Mouse (Mus musculus): ENCODE data around the gene Alkbh8. TPM values are rescaled to one million over a fixed set of nuclear protein-coding genes. Genes with fewer than 3 reads are reported as not detected.
A peak's percentile ranks its signal among the peaks of the same experiment; 100 is the strongest.
"Not testable (repeated sequence)": the region's sequence is repeated elsewhere in the genome, so short reads cannot be mapped to it uniquely, and the experiment has no call there.

Gene Alkbh8
- total RNA-seq (2014; fragmentation: Nextera tagmentation) (38.6 and 42.1 TPM in 2 replicates), total RNA-seq (2017) (52.1 and 60.7 TPM in 2 replicates)

DNA sequence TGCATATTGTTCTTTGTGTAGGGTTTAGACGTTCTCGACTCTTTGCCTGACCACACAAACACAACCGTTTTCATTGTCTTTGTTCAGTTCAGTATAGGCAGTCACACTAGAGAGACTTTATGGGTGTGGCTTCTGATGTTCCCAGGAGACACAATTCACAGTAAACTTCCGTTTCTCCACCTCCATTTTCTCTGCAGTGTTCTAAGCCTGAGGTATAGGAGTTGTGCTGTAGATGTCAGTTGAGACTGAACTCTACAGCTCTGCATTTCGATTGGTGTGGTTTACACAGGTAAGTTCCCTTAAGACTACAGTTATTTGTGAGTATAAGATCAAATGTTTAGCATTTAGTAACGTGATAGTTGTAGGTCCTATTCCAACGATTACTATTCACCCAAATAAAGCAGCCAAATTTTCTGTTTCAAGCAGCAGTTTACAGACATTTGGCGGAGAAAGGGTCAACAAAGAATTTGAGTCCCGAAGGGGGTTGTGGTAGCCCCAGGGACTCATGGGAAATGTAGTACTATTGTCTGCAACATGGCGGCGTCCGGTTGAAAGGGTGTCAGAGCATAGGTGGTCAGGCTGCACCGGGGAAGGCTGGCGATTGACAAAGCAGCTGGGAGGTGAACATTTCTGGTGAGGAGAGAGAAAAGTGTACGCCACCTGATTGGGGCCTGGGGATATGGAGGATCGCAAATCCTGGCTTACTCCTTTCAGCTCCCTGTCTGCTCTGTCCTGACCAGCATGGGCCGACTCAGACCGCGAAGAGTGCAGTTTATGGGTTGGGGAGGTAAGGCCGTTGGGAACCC is at the start of gene Alkbh8:
TSS of gene Alkbh8 (plus strand) at position 179 of the 806 bp plus-strand sequence.
- ATAC-seq (replicated peaks; ENCODE audit: low FRiP score, low TSS enrichment, poor library complexity, severe bottlenecking), result peak; percentile 96

DNA sequence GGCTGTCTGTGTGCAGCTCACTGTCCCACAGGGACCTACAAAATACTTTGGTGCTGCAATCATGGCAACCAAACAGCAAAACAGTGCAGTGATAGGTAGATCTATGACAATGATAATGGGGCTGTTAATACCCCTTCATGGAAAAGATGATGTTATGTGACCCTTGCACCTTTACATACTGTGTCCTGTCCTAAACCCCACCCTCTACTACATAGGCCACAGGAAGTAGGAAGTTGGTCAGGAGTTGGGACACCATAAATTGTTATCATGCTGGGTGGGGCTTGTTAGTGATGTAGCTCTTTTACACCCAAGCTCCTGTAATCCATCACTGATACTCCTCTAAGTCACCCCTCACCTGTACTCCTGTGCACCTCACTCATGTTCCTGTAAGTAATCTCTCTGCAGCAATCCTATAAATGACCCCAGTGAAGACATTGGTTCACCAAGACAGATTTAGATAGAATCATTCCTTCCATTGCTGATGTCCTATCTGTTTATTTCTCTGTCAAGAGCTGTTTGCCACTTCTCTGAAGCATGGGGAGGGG is 25.6 kb upstream of the Alkbh8 start:
- no peak for ATAC-seq (replicated peaks; ENCODE audit: low FRiP score, low TSS enrichment, poor library complexity, severe bottlenecking)

DNA sequence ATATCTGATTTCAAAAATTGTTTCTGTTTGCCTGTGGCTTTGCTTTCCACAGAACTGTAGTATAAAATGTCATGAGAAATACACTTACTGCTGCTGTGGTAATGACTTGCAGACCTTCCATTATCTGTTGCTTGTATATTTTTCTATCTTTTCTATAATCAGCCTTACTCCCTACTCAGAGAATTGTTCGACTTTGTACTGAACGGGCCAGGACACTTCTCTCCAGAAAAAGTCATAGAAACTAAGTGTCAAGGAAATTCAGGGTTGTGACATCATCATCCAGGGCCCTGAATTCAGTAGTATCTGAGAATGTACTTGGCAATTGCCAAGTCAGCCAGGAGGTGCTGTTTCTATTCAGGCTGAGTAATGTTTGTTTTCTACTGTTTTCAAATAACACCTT is 24.9 kb upstream of the Alkbh8 start:
- ATAC-seq (replicated peaks; ENCODE audit: low FRiP score, low TSS enrichment, poor library complexity, severe bottlenecking), result no peak

DNA sequence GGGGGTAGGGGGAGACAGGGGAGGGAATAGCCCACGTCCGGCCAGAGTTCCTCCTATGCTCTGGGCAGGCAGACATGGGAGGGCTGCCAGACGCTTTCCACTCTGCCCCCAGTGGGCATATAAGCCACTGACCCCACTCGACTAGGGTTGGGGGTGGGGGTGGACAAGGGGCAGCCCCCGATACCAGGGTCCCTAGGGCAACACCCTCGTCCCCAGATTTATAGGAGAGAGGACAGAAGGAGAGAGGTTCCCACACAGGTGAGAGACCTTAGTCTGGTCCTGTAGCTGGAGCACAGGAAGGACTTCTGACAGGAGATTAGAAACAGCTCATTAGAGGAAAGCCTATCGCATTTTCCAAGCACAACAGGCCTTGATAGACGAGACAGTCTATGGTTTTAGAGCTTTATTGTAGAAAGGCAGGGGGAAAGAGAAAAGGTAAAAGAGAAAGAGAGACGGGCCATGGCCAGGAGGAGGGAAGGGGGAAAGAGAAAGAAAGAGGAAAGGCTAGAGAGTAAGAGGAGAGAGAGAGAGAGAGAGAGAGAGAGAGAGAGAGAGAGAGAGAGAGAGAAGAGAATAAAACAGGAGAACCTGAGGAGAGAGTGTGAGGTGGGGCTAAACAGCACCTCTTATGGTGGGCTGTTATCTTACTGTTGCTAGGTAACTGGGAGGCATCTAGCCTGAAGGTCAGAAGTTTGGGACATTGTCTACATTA is 7.4 kb upstream of the Alkbh8 start:
- ATAC-seq (replicated peaks; ENCODE audit: low FRiP score, low TSS enrichment, poor library complexity, severe bottlenecking), result peak; percentile 36

DNA sequence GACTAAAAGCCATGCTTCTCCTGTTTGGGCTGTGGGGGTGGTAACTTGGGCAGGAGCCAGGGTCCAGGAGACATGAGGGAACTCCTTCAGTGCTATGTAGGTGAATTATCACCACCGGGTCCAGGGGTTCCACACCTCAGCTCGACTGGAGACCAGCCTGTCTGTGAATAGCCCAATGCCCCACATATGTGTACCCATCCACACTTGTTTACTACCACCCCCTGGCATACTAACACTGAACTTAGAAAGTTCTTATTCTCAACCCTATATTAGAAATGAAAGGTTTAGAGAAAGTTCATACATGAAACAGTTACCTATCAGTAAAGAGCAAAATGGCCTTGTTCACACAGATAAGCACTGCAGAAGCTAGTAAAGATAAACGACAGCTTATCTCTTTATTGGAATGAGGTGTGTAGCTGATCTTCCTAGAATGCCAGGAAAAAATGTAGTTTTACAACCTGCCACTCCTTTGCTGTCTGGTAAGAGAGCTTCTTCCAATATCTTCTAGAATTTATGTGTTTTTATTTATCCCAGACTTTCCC is 6.8 kb upstream of the Alkbh8 start:
- peak; percentile 83 for ATAC-seq (replicated peaks; ENCODE audit: low FRiP score, low TSS enrichment, poor library complexity, severe bottlenecking)

DNA sequence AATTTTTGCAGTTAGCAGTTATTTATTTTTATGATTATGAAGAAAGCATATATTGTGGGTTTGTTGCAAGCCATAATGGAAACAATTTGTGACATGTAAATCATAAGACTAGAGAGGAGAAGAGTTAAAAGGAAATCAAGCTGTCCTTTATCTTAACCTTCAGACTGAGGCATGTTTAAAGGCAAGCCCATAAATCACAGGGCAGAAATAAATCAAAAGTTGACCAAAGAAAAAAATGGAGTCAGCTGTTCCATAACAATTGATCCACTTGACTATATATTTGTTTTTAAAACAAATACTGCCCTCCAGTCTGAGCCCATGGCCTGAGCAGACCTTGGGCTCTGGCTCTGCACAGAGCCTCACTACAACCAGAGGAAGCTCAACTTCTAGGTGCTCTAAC is 4.6 kb upstream of the Alkbh8 start:
- ATAC-seq (replicated peaks; ENCODE audit: low FRiP score, low TSS enrichment, poor library complexity, severe bottlenecking), result no peak

DNA sequence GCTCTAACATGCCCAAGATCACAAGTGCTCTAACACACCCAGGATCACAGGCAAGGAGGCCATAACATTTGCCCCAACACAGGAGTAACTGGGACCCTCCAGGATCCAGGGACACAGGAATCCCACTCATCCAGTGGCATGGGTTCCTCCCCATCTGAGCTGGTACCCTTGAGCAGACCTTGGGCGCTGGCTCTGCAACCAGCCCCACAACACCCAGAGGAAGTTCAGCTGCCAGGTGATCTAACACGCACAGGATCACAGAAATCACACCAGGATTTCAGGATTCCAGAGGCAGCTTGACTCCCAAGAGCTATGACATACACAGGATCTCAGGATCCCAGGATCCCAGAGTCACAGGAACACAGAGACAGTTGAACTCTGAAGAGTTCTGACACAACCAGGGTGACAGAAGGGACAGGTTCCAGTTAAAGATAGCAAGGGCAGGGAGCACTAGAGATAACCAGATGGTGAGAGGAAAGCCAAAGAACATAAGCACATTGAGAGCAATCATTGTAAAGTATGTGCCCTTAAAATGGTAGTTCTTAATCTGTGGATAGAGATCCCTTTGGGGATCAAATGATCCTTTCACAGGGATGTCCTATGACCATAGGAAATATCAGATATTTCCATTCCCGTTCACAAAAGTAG is 4.1 kb upstream of the Alkbh8 start:
- peak; percentile 59 for ATAC-seq (replicated peaks; ENCODE audit: low FRiP score, low TSS enrichment, poor library complexity, severe bottlenecking)

DNA sequence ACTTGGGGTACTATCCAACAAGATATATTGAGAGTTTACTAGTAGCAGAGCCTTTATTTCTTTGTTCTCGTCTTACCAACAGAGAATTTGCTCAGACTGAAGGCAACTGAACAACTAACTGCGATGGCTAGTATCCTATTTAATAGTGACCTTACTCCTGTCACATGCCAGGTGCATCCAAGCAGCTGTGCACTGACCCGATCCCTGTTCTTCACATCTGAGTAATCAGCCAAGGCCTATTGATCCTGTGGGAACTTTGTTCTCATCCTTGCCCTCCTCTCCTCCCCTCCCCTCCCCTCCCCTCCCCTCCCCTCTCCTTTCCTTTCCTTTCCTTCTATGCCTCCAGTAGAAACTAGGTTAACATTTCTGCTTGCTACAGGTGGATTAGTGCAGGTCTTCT is 1.7 kb downstream of the Alkbh8 start:
- no peak for ATAC-seq (replicated peaks; ENCODE audit: low FRiP score, low TSS enrichment, poor library complexity, severe bottlenecking)

DNA sequence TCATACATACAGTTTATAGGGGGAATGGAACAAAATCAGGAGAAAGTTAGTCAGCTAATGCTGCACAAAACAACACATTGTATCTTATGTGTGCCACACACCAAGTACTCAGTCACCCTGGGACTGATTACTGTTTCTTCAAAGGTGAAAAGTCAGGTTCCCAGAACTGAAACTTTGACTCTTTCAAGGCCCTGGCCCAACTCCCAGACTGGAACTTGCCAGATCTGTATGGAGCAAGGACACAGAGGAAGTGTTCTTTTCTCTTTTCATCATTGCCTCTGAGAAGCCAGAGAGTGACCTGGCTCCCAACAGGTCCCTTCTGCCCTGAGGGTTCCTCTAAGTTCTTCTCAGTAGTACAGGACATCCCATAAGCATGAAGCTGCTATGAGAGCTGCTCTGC is 10.2 kb downstream of the Alkbh8 start:
- no peak for ATAC-seq (replicated peaks; ENCODE audit: low FRiP score, low TSS enrichment, poor library complexity, severe bottlenecking)

DNA sequence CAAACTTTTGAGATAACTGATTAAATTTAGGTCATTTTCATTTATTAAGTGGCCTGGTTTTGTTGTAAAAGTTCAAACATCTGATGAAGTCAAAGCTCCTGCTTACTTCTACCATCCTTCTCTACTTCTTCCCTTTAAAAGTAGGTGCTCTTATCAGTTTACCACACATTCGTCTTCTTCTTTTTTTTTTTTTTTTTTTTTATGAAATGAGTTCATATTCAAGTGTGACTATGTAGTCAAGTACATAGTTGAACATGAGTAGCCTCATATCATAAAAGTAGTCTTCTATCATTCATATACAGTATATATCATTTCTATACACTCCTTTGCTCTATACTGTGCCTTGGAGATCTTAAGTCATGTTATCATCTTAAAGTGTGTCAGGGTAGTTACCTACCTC is 11.0 kb downstream of the Alkbh8 start:
- ATAC-seq (replicated peaks; ENCODE audit: low FRiP score, low TSS enrichment, poor library complexity, severe bottlenecking), result peak; percentile 87

DNA sequence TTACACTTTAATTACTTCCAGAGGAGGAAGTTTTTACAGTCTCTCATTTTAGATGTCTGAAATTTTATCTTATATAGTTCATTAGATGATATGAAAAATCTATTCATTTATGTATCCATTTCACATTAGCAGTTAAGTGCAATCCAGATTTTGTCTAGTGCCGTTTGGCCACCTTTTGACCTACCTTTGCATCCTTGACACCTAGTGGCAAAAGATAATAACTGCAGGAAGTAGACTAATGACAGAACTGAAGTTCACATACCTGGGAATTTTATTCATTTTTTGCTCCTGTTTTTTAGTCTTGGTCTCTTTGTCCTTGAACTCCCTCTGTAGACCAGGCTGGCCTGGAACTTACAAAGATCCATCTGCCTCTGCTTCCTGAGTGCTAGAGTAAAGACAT is 15.1 kb downstream of the Alkbh8 start:
- ATAC-seq (replicated peaks; ENCODE audit: low FRiP score, low TSS enrichment, poor library complexity, severe bottlenecking), result no peak

DNA sequence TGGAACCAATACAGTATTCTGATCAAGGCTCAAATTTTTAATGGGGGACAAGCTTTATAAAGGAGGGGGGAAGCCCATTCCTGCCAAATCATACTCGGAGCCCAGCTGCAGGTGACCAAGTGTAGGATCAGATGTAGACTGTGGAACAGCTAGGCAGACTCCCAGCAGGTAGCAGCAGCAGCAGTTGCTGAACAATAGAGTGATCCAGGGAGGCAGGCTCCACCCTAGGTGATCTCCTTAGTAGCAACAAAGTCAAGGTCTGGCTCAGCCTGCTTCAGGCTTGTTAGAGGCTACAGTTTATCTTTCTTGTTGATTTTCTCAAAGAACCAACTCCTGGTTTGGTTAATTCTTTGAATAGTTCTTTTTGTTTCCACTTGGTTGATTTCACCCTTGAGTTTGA is 41.4 kb downstream of the Alkbh8 start:
- ATAC-seq (replicated peaks; ENCODE audit: low FRiP score, low TSS enrichment, poor library complexity, severe bottlenecking), result not testable (repeated sequence)

DNA sequence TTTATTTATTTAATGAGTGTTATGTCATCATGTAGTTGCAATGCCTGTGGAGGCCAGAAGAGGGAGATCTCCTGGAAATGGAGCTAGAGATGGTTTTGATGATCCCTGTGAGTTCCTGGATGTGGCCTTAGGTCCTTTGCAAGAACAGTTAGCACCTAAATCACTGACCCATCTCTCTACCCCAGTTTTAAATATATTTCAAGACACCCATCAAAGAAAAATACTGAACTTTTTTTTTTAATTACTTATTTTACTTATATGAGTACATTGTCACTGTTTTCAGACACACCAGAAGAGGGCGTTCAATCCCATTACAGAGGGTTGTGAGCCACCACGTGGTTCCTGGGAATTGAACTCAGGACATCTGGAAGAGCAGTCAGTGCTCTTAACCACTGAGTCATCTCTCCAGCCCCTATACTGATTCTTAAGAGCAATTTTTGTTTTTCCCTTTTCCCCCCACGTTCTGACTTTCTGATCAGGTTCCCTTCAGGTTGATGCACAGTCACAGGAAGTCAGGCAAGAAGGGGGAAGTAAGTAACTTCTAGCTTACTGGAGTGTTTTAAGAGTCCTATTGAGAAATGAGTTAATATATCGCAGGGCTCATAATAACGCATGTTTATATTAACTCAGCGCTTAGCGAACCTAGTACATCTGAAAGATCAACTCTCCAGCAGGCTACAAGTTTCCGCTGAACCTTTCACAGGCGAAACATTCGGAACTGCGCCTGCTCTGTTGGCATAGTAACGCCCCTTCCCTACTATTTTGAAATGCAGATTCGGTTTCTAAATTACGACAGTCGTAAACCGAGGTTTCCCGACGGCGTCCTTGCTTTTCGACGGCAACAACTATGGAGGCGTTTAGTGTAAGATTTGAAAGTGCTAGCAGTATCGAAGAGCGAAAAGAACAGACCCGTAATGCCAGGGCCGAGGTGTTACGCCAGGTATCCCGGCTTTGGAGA is 68.6 kb downstream of the Alkbh8 start, which contains the start of gene Cwf19l2:
TSS of gene Cwf19l2 (plus strand) at position 342 of the 958 bp plus-strand sequence.
- ATAC-seq (replicated peaks; ENCODE audit: low FRiP score, low TSS enrichment, poor library complexity, severe bottlenecking), result peak; percentile 94

DNA sequence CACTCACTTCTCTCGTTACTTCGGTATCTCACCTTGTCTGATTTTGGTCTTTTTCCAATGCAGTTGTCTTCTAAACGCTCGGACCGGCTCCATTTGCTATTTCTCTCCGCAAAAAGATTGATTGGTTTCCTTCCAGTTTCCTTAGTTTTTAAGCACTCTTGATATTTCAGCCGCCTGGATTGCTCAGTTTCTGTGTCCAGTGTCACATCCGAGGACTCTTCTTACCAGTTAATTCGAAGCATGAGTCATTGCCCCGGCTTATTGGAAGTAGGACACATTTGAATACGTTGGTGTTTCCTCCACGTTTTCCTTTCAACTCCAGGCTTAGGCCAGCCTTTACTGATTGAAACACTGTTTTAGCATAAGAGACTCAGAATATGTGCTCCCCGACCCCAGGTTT is 69.4 kb downstream of the Alkbh8 start:
- ATAC-seq (replicated peaks; ENCODE audit: low FRiP score, low TSS enrichment, poor library complexity, severe bottlenecking), result peak; percentile 53

DNA sequence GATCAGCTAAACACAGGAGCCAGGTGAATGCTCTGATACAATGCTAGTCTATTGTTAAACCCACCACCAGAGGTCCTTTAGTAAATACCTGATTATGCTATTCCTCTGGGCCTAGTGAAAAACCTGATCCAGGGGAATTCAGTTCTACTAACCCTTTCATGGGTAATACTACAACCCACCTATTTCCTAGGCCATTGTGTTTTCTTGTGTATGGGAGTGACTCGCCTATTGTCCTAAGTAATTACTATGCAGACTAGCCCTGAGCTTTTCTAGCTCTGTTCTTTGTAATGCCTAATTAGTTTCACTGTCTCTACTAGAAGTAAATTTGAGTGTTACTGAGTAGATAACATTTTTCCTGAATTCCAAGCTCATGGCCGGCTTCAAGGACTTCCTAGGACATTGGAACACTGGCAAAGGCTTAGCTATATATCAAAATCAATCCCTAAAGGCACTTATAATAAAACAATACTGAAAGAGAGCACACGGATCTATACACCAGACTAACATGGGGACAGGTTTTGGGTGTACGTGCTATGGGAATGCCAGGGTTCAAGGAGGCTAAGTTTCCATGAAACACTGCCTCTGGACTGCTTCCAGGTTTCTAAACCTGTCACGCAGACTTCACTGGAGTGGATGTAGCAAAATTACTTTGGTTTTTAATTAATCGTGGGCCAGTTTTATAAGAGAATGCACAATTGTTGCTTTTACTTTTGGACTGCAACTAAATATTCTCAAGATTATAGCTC is 104.8 kb downstream of the Alkbh8 start:
- not testable (repeated sequence) for ATAC-seq (replicated peaks; ENCODE audit: low FRiP score, low TSS enrichment, poor library complexity, severe bottlenecking)
